Mouse (Mus musculus): ENCODE measurements at regions not wholly inside any gene's neighbourhood (a gene's known extent, or its start where the extent isn't known, plus 50 kb on each side); places are given as distances from the start of the nearest gene placed in this dataset.

DNA sequence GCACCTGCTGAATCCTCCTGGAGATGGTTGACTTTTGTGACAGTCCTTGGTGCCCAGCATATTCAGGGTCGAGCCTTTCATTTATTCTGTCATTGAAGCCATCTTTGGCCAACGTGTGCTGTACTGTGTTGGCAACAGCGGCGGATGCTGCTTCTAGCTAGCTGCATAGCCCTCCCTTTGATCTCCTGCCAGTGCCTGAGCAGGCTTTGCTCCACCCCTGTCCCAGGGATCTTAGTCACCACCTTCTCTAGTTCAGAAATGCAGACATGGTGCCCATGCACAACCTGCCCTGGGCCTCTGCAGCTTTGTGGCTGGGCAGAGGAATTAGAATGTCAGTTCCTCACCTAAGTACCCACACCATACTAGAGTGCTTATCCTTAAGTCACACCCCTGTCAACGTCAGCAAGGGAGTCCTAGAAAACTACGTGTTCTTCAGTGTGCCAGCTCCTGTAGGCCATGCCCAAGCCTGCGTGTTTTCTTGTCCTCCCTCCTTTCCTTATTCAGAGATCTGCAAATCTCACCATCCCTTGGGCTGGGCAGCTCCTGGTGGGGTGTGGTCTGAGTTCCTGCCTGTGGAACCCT is 151.9 kb downstream of the Zfp706 start:
- DNase-seq, result peak; percentile 68 to 74

DNA sequence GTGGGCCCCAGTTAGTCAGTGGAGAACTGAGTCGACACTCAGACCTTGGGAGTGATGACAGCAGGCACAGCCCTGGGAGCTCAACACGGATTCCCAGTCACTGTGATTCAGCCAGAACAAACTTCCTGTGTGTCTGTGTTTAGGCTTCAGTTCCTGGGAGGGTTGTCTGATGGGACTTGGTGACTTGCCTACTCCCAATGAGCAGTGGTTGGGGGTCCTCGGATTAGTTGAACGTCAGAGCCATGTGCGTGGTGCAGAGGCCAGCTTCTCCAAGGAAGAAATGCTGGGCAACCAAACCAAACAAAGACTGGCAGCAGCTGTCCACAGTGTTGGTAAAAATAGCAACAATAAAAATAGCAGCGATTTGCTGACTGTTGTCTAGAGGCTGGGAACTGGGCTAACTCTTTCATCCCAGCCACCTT is 152.7 kb downstream of the Zfp706 start:
- DNase-seq, result peak; percentile 70

DNA sequence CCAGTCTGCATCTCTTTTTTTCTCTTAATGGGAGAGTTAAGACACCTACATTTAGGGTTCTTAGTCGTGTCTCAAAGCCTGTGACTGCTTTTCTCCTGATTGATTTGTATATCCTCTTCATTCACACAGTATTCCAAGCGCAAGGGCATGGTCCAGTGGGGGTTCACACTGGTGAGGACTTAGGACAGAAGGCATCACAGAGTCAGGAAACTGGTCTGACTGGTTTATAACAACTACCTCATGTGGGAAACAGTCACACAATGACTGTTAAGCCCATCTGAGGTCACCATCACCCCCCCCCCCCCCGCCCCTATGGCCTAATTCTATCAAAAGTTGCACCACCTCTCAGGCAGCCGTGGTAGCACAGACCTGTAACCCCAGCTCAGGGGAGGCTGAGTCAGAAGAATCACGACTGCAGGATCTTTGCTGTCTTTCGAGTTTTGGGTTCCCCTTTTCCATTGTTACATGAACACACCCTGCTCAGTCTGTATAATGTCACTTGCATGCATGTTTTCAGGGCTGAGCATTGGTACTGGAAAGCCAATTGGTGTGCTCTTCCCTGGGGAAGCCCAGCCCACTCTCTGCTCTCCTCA is 155.2 kb downstream of the Zfp706 start:
- no peak for DNase-seq

DNA sequence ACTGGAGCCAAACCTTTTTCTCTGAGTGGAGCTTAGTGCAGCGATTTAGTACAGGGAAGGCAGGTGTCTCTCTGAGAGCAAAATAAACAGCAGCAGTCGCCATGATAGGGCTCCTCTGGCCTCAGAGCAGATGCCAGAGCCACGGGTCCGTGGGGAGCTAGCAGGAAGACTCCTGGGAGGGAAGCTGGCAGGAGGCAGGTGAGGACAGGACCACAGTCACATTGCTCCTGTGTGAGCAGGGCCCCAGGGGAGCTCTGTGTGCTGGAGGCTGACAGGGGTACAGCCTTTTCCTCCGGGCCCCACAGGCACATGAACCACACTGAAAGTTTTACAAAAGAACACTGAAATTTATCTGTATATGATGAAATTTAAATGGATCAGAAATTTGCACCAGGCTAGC is 159.3 kb downstream of the Zfp706 start:
- no peak for DNase-seq

DNA sequence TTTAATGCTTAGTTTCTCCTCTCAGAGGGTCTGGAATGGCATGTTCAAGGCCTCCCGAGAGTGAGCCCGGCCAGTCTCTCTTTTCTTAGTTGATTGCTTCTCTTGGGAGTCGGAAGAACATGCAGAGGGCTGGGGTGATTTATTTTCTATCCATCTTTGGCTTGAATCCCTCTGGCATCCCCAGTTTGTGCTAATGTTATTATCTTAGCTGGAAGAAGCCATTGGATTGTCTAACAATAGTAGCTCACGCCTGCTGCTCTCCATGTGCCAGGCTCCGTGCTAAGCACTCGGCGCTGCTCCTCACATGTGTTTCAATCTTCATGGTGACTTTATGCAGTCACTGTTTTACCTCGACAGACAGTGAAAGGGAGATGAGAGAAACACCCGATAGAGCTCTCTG is 160.8 kb downstream of the Zfp706 start:
- DNase-seq, result peak in 1 of 2 experiments; percentile 34
